Mouse (Mus musculus) retina, postnatal 7 days (tissue): ENCODE measurements around the gene Alox8.

Experiments used
- DNase-seq: peaks from one replicate; pipeline ENCODE4 v3.0.0-alpha.2; 2012; ENCODE audit warnings: low read depth, low spot score

Gene Alox8

DNA sequence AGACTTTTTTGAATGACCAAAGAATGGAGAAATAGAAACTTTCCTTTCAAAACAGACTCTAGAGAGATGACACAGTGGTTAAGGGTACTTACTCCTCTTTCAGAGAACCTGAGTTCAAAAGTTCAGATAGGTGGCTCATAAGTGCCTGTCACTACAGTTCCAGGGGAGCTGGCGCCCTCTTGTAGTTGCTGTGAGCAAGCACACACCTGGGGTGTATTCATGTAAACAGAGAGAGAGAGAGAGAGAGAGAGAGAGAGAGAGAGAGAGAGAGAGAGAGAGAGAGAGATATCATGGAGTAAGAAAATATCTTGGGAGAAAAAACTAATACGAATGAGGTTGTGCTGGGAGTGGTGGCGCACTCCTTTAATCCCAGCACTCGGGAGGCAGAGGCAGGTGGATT, 17.5 kb downstream of the Alox8 start:
- no peak for DNase-seq

DNA sequence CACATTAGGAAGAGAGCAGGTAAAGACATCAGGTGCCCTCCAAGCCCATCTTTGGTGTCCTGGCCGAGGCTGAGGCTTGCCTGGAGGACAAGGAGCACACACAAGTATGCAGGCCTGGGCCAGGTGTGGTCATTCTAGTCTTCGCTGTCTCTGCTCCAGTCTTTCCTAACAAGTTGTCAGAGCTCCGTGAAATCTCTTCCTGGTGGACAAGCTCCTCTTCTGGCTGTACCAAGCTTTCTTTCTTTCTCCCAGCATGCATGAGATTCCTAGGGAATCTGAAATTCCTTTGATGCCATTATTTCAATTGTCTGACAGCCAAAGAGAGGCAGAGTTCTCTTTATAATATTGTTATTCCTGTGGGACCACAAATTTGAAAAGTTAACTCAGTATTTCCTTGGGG, 18.1 kb downstream of the Alox8 start:
- DNase-seq, result no peak

DNA sequence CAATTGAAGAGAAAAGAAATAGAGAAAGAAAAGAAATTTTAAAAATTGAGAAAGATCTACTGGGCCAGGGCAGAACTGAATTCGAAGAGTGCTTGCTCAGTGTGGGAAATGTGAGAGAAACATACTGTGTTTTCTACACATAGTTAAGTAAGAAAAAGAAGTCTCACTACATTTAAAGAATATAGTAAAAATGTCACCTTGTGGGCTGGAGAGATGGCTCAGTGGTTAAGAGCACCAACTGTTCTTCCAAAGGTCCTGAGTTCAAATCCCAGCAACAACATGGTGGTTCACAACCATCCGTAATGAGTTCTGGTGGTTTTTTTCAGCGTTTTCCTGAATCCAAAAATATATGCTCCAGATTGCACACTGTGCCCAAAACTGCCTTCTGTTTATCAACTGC, 19.1 kb downstream of the Alox8 start:
- DNase-seq, result no peak

DNA sequence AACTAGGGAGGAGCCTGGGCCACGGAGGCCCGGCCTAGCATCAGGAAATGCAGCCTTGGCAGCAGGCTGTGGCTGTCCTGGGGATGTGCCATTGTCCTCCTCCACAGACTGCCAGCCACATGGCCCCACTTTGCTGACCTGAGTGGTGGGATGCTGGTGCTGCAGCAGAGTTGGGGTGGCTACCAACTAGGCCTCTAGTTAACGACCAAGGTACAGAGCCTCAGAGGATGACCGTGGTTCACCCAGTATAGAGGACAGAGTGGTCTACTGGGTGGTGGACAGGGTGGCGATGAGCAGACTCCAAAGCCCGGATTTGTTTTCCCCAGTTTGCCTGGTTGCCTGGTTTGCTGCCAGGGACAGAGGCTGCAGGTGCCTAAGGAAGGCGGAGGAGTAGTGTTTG, 22.9 kb downstream of the Alox8 start:
- no peak for DNase-seq

DNA sequence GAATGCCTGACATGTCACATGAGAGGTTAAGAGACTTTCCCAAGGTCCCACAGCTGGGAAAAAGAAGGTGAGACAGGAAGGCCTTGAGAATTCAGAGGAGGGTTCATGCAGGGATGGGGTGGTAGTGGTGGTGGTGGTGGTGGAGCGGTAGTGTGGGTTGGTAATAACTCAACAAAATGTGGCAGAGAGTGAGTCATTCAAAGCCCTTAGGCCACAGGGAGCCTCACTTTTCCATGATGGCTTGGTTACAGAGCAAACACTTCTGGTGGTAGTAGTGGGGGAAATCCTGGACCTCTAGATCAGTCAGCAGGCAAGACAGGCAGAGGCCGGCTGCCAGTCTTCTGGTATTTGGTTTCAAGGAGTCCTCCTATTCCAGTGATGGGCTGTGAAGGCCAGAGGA, 25.0 kb downstream of the Alox8 start:
- DNase-seq, result no peak

DNA sequence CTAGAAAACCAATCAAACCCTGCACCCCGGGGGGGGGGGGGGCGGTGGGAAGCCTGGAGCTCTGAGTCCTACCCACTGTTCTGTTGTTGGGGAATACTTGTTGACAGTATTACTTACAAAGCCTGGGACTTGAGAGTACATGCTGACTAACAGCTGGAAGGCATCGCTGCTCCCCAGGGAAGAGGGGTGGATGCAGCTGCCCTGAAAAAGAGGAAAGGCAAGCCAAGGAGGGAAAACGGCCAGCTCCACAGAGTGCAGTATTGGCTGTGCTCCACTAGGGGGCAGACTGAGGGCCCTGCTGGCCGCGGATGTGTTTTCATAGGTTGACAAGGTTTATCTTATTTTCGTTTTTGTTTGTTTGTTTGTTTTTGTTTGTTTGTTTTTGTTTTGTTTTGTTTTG, 26.0 kb downstream of the Alox8 start:
- DNase-seq, result peak; percentile 33

DNA sequence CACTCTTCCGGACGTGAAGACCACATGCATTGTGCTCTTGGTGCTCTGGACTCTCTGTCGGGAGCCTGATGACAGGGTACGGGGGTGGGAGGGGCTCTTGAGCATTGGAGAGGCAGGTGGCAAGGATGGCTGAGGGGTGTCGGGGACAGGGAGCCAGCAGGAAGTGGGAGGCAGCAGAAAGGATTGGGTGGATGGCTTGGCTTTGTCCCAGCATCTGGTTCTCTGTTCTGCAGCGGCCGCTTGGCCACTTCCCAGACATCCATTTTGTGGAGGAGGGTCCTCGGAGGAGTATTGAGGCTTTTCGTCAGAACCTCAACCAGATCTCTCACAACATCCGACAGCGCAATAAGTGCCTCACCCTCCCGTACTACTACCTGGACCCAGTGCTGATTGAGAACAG, 28.3 kb downstream of the Alox8 start:
- DNase-seq, result no peak

DNA sequence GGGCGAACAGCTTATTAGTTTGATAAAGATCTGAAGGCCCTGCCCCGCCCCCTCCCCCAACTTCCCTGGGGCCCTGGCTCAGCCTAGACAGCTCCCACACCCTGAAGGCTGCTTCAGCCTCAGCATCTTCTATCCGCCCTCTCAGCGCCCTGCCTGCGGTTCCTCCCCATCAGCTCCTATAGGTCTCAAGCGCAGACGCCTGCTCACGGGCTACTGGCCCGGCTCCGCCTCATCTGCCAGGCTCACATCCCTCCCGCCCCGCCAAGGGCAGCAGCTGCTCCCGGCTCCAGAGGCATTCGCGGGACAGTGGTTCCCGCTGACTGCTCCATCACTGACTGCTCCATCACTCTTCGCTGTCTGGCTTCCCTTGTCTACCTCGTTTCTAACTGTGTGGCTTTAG, 40.8 kb downstream of the Alox8 start, which contains the start of gene Alox12b:
TSS of gene Alox12b (plus strand) at position 190 of the 400 bp plus-strand sequence.
- no peak for DNase-seq

DNA sequence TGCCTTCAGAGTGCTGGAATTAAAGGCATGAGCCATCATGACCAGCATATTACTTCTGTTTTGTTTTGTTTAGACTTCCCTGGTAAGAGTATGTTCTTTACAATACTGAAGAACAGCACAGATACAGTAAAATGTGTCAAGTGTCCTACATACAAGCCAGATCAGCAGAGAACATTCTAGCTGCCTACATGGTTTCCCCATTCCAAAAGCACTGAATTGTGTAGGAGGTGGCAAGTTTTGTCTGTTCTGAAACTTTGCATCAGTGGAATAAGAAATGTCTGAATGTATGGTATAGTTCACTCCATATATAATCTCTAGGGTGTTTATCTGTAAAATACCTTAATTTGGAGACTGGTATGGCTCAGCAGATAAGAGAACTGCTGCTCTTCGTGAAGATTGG, 42.3 kb downstream of the Alox8 start:
- DNase-seq, result no peak

DNA sequence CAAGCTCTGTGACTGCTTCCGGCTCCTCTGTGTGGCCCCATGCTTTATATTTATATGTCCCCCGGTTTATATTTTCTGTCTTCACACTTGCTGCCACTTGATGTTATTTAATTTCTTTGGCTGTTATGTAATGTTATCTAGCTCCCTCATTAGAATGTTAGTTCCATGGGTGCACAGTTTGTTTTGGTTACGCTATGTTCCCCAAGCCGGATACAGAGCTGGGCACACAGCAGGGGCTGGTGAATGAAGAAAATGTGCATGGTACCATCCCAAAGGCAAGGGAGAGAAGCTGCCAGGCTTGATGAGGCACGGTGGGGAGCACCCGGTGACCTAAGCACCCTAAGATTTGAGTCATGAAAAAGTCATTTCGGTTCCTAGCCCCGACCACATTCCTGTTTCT, 43.8 kb downstream of the Alox8 start:
- DNase-seq, result no peak

DNA sequence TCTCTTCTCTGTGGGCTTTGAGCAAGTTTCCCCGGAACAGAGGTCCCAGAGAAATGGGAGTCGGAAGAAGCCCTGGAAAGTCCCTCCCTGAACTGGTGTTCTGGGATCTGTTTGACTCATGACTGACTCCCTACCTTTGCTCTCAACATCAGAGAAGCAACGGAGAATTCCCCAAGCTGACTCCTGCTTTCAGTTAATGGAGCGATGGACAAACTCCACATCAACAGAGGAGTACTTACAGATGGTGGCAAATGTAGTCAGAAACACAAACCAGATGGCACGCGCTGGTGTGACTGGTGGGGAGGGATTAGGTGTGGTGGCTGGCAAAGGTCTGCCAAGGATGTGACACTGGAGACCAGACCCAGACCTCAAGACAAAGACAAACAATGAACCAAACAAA, 46.6 kb downstream of the Alox8 start:
- DNase-seq, result no peak

DNA sequence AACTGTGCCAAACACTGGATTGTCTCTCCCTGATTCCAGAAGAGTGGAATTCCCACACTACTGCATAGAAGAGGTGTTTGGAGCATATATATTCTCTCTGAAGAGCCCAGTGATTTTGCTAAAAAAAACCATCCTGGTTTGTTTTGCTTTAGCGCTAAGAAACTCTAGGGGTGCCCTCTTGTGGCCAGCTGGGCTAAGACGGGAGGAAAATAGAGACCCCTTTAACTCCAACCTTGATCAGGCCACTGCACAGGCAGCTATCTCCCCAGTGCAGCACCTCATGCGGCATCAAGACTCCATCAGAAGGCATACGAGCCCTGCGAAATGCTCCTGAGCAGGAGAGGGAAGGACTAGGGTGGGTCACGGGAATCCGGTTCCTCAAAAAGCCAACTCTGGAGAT, 47.2 kb downstream of the Alox8 start:
- peak; percentile 49 for DNase-seq

DNA sequence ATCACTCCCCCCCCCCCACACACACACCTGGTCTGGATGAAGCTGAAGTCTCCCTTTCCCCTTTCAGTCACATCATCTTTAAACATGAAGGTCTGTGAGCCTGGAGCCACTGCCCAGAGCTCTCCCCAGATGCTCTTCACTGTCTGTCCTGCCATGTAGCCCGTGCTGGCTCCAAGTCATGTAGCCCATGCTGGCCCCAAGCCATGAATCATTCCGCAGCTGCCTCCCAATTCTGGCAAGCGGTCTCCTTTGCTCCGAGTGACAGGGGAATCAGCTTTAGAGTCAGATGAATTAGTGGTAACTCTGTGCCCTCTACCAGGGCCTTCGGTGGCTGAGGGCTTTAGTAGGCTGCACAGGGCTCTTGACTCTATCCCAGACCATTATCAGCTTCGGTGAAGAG, 47.9 kb downstream of the Alox8 start:
- no peak for DNase-seq

DNA sequence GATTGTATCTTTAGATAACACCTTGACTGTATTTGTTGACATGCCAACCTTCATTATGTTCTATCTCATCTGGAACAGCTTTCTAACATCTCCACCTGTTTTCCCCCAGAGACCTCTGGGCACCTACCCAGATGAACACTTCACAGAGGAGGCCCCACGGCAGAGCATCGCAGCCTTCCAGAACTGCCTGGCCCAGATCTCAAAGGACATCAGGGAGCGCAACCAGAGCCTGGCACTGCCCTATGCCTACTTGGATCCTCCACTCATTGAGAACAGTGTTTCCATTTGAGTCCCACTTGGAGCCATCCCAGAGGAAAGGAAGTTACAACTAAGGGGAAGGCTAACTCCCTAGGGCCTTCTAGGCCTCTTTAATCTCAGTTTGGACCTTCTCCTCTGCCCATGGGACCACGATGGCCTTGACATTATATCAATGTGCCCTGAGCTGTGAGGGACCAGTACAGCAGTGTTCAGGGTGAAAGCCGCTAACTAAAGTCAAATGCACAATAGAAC, 49.1 kb downstream of the Alox8 start:
- no peak for DNase-seq

DNA sequence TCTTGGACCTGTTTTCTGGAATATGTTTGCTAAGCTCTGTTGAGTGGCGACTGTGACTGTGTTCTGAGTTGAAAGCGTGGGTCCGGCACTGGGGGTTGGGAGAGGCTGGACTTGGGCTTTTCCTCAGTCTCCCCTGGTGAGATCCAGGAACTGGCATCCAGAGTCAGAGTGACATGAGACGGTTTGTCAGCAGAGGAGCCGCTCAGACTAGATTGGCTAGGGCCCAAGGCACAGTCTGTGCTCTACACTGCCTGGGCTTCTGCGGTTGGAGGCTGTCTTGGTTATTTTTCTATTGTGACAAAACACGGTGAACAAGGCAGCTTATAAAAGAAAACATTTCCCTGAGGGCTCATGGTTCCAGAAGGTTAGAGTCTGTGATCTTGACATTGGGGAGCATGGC, 50.1 kb downstream of the Alox8 start:
- DNase-seq, result no peak

DNA sequence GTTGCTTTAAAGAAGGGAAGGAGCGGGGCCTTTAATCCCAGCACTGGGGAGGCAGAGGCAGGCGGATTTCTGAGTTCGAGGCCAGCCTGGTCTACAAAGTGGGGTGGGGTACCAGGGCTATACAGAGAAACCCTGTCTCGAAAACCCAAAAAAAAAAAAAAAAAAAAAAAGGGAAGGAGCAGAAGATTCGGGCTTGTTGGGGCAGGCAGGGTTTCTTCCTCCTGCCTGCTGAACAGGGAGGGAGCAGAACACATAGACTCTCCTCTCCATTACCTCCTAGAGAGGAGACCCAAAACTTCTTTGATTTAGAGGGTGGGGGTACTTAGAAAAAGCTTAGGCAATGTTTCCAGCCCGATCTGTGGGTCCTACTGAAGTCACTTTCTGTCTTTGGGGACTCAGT, 62.3 kb downstream of the Alox8 start:
- no peak for DNase-seq

DNA sequence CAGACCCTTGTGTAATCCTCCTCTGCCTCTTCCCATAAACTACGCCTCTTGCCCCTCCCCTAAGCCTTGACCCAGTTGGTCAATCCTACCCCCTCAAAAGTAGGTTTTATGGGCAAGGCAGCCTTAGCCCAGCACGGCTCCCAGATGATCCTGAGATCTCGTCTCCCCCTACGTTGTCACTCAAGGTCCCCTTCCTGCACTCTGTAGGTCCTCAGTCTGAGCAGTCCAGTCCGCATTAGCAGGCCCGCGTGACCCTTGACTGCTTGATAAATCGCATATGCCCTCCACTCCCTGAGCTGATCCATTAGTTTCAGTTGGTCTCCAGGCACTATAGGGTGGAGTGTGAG, 63.0 kb downstream of the Alox8 start:
- no peak for DNase-seq
